In the genomic region with DNA sequence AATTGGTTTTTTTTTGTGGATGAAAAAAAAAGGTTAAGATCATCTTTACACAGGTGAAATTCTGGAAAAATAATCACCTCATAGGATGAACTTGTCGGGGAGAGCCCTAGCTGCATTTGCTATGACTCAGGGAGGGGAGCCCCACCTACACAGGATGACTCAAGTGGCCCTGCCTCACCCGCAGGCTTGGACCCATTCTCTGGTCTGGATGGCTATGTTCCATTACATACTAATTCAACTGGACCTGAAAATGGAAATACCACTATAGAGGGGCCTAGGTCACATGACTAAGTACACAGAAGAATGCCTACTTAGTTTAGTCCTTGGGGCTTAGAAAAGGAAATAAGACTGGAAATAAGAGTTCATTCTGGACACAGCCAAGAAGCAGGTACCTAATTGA, we compare ENCODE assay signal across 10 mouse cellular contexts. TPM values are rescaled to one million over a fixed set of nuclear protein-coding genes. Genes with fewer than 3 reads are reported as not detected.
DNase-seq lines count a peak whose midpoint lies in the region; ATAC-seq and TF ChIP-seq lines count a peak whose summit lies in the region.
"Had no signal": no experiment of that assay in that cellular context is flagged by ENCODE, and none has a peak within 500 bp of the region (broad histone marks: within the 10 kb centered on the region; RNA-seq: fewer than 3 reads in every experiment).

No protein-coding gene starts in this region.

- peaks cover 59% of the 10 kb centered on the region for H3K4me1 ChIP-seq in kidney, embryonic 16.5 days (ENCODE audit: insufficient read depth, low read length)
- peaks cover 8% of the 10 kb centered on the region; the same call in 1 of the 2 replicates for H3K4me1 ChIP-seq in embryonic fibroblast, embryonic 13.5 days (ENCODE audit: control insufficient read depth, insufficient read depth, low read length)
- H3K4me1 ChIP-seq in liver, embryonic 16.5 days (ENCODE audit: control insufficient read depth, low read depth, low read length): peaks cover 66% of the 10 kb centered on the region

- DNase-seq in kidney, adult 18-20 months: no peak
- peak; percentile 73 for DNase-seq in Muller cell, postnatal 12 days (ENCODE audit: inconsistent ontology term)
- no peak for DNase-seq in ovary, postnatal 14 days (ENCODE audit: low spot score)
- no peak for DNase-seq in urinary bladder, postnatal 25 days (ENCODE audit: low spot score)
- DNase-seq in frontal cortex, postnatal 10 days (ENCODE audit: low spot score in 2 of 2): no peak
- DNase-seq: gastrocnemius, postnatal 14 days had no signal

- H3K9me3 ChIP-seq in kidney, embryonic 16.5 days (ENCODE audit: low read length): no peaks in the 10 kb centered on the region
- no peaks in the 10 kb centered on the region for H3K9me3 ChIP-seq in liver, embryonic 16.5 days (replicated peaks; ENCODE audit: control insufficient read depth, low read length)

- no peaks in the 10 kb centered on the region for H3K27me3 ChIP-seq in kidney, embryonic 16.5 days (ENCODE audit: insufficient read depth, low read length)
- H3K27me3 ChIP-seq in liver, embryonic 16.5 days (ENCODE audit: control insufficient read depth, insufficient read depth, low read depth, low read length): peaks cover 2% of the 10 kb centered on the region; the same call in 1 of the 2 replicates

- H3K27ac ChIP-seq in kidney, embryonic 16.5 days (ENCODE audit: low read length): no peak overlapping the region; the same call in 1 of the 2 replicates
- H3K27ac ChIP-seq in embryonic fibroblast, embryonic 13.5 days (ENCODE audit: insufficient read depth, low read length): peak overlapping the region; percentile 79; the same call in 1 of the 2 replicates
- H3K27ac ChIP-seq in liver, embryonic 16.5 days (ENCODE audit: low read length): peak overlapping the region; percentile 99

- H3K36me3 ChIP-seq in kidney, embryonic 16.5 days (ENCODE audit: insufficient read depth, low read length): peaks cover 41% of the 10 kb centered on the region
- peaks cover 39% of the 10 kb centered on the region for H3K36me3 ChIP-seq in liver, embryonic 16.5 days (ENCODE audit: control insufficient read depth, insufficient read depth)

- WGBS in kidney, embryonic 16.5 days: 68% methylated on average over 2 of the region's 2 CpGs
- WGBS in liver, embryonic 16.5 days (ENCODE audit: insufficient replicate concordance): 27% methylated on average over 2 of the region's 2 CpGs

- H3K9ac ChIP-seq in kidney, embryonic 16.5 days (replicated peaks; ENCODE audit: low read length): no peak overlapping the region; the same call in 1 of the 2 replicates
- peak overlapping the region; percentile 33 for H3K9ac ChIP-seq in liver, embryonic 16.5 days (ENCODE audit: low read depth, low read length)

- TF ChIP-seq CTCF in embryonic fibroblast, embryonic 13.5 days (IDR thresholded peaks at IDR 0.05; ENCODE audit: borderline replicate concordance, insufficient read depth, low read length): no peak

- no peak for ATAC-seq in kidney, embryonic 16.5 days (ENCODE audit: low FRiP score, low TSS enrichment)
- ATAC-seq in liver, embryonic 16.5 days (ENCODE audit: low read depth): no peak
- ATAC-seq: lung, postnatal 0 days had no signal

- H3K4me2 ChIP-seq in kidney, embryonic 16.5 days (replicated peaks; ENCODE audit: low read depth, low read length): peak overlapping the region; percentile 98; the same call in 1 of the 2 replicates
- H3K4me2 ChIP-seq in liver, embryonic 16.5 days (ENCODE audit: low read depth, low read length): peak overlapping the region; percentile 92

- TF ChIP-seq POLR2A in embryonic fibroblast, embryonic 13.5 days (IDR thresholded peaks at IDR 0.05; ENCODE audit: low read depth, low read length): peak; percentile 16; the same call in 1 of the 2 replicates

- peak overlapping the region; percentile 100; the same call in 1 of the 2 replicates for H3K4me3 ChIP-seq in kidney, embryonic 16.5 days (ENCODE audit: low read length)
- peak overlapping the region; percentile 86 for H3K4me3 ChIP-seq in embryonic fibroblast, embryonic 13.5 days (ENCODE audit: insufficient read depth, low read length)
- H3K4me3 ChIP-seq in liver, embryonic 16.5 days (ENCODE audit: low read depth, low read length): peak overlapping the region; percentile 99

RNA-seq across cellular contexts. Expression of a gene that starts 3.1 kb away (rescaled TPM):
- 1,671 and 1,948 TPM in 2 replicates for polyA plus RNA-seq in kidney, embryonic 16.5 days (2015; fragmentation: Nextera tagmentation; extraction: Ambion mirVana)
- polyA plus RNA-seq in embryonic fibroblast, embryonic 13.5 days (2011; ENCODE audit: insufficient read length, low read depth, missing spikeins): 1,131 and 1,278 TPM in 2 replicates
- polyA plus RNA-seq in liver, embryonic 16.5 days (2015; fragmentation: Nextera tagmentation; extraction: Ambion mirVana): 899 and 965 TPM in 2 replicates

RNA-seq across cellular contexts. Expression of a gene that starts 4.1 kb away (rescaled TPM):
- 229 and 235 TPM in 2 replicates for polyA plus RNA-seq in kidney, embryonic 16.5 days (2015; fragmentation: Nextera tagmentation; extraction: Ambion mirVana)
- polyA plus RNA-seq in embryonic fibroblast, embryonic 13.5 days (2011; ENCODE audit: insufficient read length, low read depth, missing spikeins): 75.9 and 81.1 TPM in 2 replicates
- polyA plus RNA-seq in liver, embryonic 16.5 days (2015; fragmentation: Nextera tagmentation; extraction: Ambion mirVana): 74.5 and 79.2 TPM in 2 replicates

RNA-seq across cellular contexts. Expression of a gene that starts 4.4 kb away (rescaled TPM):
- polyA plus RNA-seq in kidney, embryonic 16.5 days (2015; fragmentation: Nextera tagmentation; extraction: Ambion mirVana): 130 and 137 TPM in 2 replicates
- 14.9 and 19.5 TPM in 2 replicates for polyA plus RNA-seq in embryonic fibroblast, embryonic 13.5 days (2011; ENCODE audit: insufficient read length, low read depth, missing spikeins)
- polyA plus RNA-seq in liver, embryonic 16.5 days (2015; fragmentation: Nextera tagmentation; extraction: Ambion mirVana): 76.4 and 79.6 TPM in 2 replicates

RNA-seq across cellular contexts. Expression of a gene that starts 5.6 kb away (rescaled TPM):
- 23.1 and 28.0 TPM in 2 replicates for polyA plus RNA-seq in kidney, embryonic 16.5 days (2015; fragmentation: Nextera tagmentation; extraction: Ambion mirVana)
- polyA plus RNA-seq in embryonic fibroblast, embryonic 13.5 days (2011; ENCODE audit: insufficient read length, low read depth, missing spikeins): 15.6 and 31.0 TPM in 2 replicates
- polyA plus RNA-seq in liver, embryonic 16.5 days (2015; fragmentation: Nextera tagmentation; extraction: Ambion mirVana): 11.6 and 22.1 TPM in 2 replicates

RNA-seq across cellular contexts. Expression of a gene that starts 12.5 kb away (rescaled TPM):
- 0.11 and 0.21 TPM in 2 replicates for polyA plus RNA-seq in kidney, embryonic 16.5 days (2015; fragmentation: Nextera tagmentation; extraction: Ambion mirVana)
- not detected in 2 replicates for polyA plus RNA-seq in embryonic fibroblast, embryonic 13.5 days (2011; ENCODE audit: insufficient read length, low read depth, missing spikeins)
- 2.3 and 3.9 TPM in 2 replicates for polyA plus RNA-seq in liver, embryonic 16.5 days (2015; fragmentation: Nextera tagmentation; extraction: Ambion mirVana)
